Mouse (Mus musculus) midbrain, postnatal 0 days (tissue): ENCODE measurements around the gene St8sia2. TPM values are rescaled to one million over a fixed set of nuclear protein-coding genes. Genes with fewer than 3 reads are reported as not detected.

Experiments
- ATAC-seq: fragments of 200-750 bp; cut with Nextera tagmentation; 2 replicates; pipeline ENCODE4 v1.8.0; 2017; ENCODE audit warnings: moderate number of reproducible peaks, mild to moderate bottlenecking, moderate TSS enrichment, moderate library complexity; ENCODE audit not compliant: low FRiP score
- DNase-seq: peaks from one replicate; pipeline ENCODE4 v3.0.0-alpha.2; 2015; ENCODE audit warnings: low spot score
- H3K27ac ChIP-seq: fragments of 300-500 bp; sonication (generic); 2 replicates; pipeline ENCODE4 v1.5.1; 2014; ENCODE audit warnings: low read depth, mild to moderate bottlenecking, low read length, mixed read lengths
- H3K27me3 ChIP-seq: fragments of 300-500 bp; sonication (generic); 2 replicates; pipeline ENCODE4 v1.6.1; 2014; ENCODE audit warnings: low read length, control low read depth, mixed read lengths; ENCODE audit not compliant: insufficient read depth
- H3K36me3 ChIP-seq: fragments of 300-500 bp; sonication (generic); 2 replicates; pipeline ENCODE4 v1.6.1; 2014; ENCODE audit warnings: low read length, control low read depth, mixed read lengths; ENCODE audit not compliant: insufficient read depth
- H3K4me1 ChIP-seq: fragments of 300-500 bp; sonication (generic); 2 replicates; pipeline ENCODE4 v1.6.1; 2014; ENCODE audit warnings: mild to moderate bottlenecking, control low read depth, antibody characterized with exemption, low read length, mixed read lengths; ENCODE audit not compliant: insufficient read depth
- H3K4me2 ChIP-seq: fragments of 300-500 bp; sonication (generic); 2 replicates; pipeline ENCODE4 v1.6.1; 2014; ENCODE audit warnings: low read depth, mild to moderate bottlenecking, low read length, mixed read lengths; ENCODE audit not compliant: poor library complexity, severe bottlenecking
- H3K4me3 ChIP-seq: fragments of 300-500 bp; sonication (generic); 2 replicates; pipeline ENCODE4 v1.5.1; 2014; ENCODE audit warnings: low read depth, mild to moderate bottlenecking, low read length, moderate library complexity
- H3K9ac ChIP-seq: fragments of 300-500 bp; sonication (generic); replicated peaks from 2 replicates; pipeline ENCODE4 v1.6.1; 2014; ENCODE audit warnings: mild to moderate bottlenecking, low read length, moderate library complexity, mixed read lengths; ENCODE audit not compliant: poor library complexity, severe bottlenecking
- H3K9me3 ChIP-seq: fragments of 300-500 bp; sonication (generic); 2 replicates; pipeline ENCODE4 v1.6.1; 2016; ENCODE audit warnings: low read length, control low read depth
- CTCF ChIP-seq: IDR thresholded peaks from 2 replicates; pipeline ENCODE4 v1.5.1; 2016; ENCODE audit warnings: antibody characterized with exemption, mild to moderate bottlenecking
- WGBS: fragments of 180-500 bp; shearing (Covaris S2); extraction: QIAGEN DNeasy Blood & Tissue Kit; methylation state at CpG from one replicate; pipeline ENCODE4 v1.1.7; 2014; 5-methylcytosine and 5-hydroxymethylcytosine counted together
- polyA plus RNA-seq: library from polyadenylated mRNA; unstranded; fragments of >200 nt; fragmentation: Nextera tagmentation; extraction: Ambion mirVana; gene quantifications from 2 replicates; pipeline ENCODE4 v1.2.1, GENCODE M21; 2015
- total RNA-seq: library from RNA; depleted of rRNA; stranded (reverse); fragments of >200 nt; gene quantifications from 2 replicates; pipeline ENCODE4 v1.2.3, GENCODE M21; 2014

St8sia2 gene
- total and polyA plus RNA-seq, 2 experiments from 2014 or later = 75.1 to 88.1 TPM

GRCm38 (mm10) chr7:74016613-74017012 lies 3.1 kb upstream of the St8sia2 start:
- Histone ChIP-seq H3K27me3 (no peaks in the 10 kb centered on the region), H3K27ac (no peak overlapping the region), H3K4me2 (no peak overlapping the region), H3K4me1 (no peaks in the 10 kb centered on the region), H3K9ac (no peak overlapping the region), H3K4me3 (no peak overlapping the region), H3K36me3 (no peaks in the 10 kb centered on the region), H3K9me3 (no peaks in the 10 kb centered on the region)
- WGBS = 89% methylated on average over 2 of the region's 2 CpGs
- peak; percentile 57 for TF ChIP-seq CTCF
- ATAC-seq (no peak), DNase-seq (peak; percentile 42)

- Histone ChIP-seq H3K4me3 (peak overlapping the region; percentile 71), H3K9me3 (no peaks in the 10 kb centered on the region), H3K9ac (peak overlapping the region; percentile 96), H3K36me3 (no peaks in the 10 kb centered on the region), H3K4me1 (peaks cover 17% of the 10 kb centered on the region), H3K27me3 (no peaks in the 10 kb centered on the region), H3K27ac (peak overlapping the region; percentile 94), H3K4me2 (peak overlapping the region; percentile 67)
- no peak for DNase-seq
- TF ChIP-seq CTCF = no peak
- under 1% methylated on average over 56 of the region's 70 CpGs for WGBS
- peak; percentile 56 for ATAC-seq
Measured at GRCm38 (mm10) chr7:74012858-74013600, 461 bp downstream of the St8sia2 start.

GRCm38 (mm10) chr7:74011976-74012857 lies 1.3 kb downstream of the St8sia2 start:
- Histone ChIP-seq H3K4me3 (peak overlapping the region; percentile 71), H3K4me2 (peak overlapping the region; percentile 67), H3K36me3 (no peaks in the 10 kb centered on the region), H3K4me1 (peaks cover 17% of the 10 kb centered on the region), H3K27ac (peak overlapping the region; percentile 94), H3K9me3 (no peaks in the 10 kb centered on the region), H3K27me3 (no peaks in the 10 kb centered on the region), H3K9ac (peak overlapping the region; percentile 96)
- peak; percentile 32; the same call in 1 of the 2 replicates for ATAC-seq
- DNase-seq = peak; percentile 37
- WGBS = 3% methylated on average over 39 of the region's 43 CpGs
- TF ChIP-seq CTCF = no peak

GRCm38 (mm10) chr7:74008946-74009542 lies 4.4 kb downstream of the St8sia2 start:
- H3K9me3 ChIP-seq = no peaks in the 10 kb centered on the region
- H3K36me3 ChIP-seq = no peaks in the 10 kb centered on the region
- H3K4me1 ChIP-seq = peaks cover 17% of the 10 kb centered on the region
- no peak overlapping the region for H3K27ac ChIP-seq
- H3K4me3 ChIP-seq = no peak overlapping the region
- no peak overlapping the region for H3K4me2 ChIP-seq
- H3K9ac ChIP-seq = no peak overlapping the region
- ATAC-seq = no peak
- H3K27me3 ChIP-seq = no peaks in the 10 kb centered on the region
- DNase-seq = no peak
- 54% methylated on average over 7 of the region's 7 CpGs for WGBS
- TF ChIP-seq CTCF = no peak

GRCm38 (mm10) chr7:74006775-74007371 lies 6.6 kb downstream of the St8sia2 start:
- Histone ChIP-seq H3K4me3 (no peak overlapping the region), H3K9me3 (no peaks in the 10 kb centered on the region), H3K4me1 (peaks cover 17% of the 10 kb centered on the region), H3K36me3 (no peaks in the 10 kb centered on the region), H3K9ac (no peak overlapping the region), H3K27ac (no peak overlapping the region), H3K4me2 (no peak overlapping the region), H3K27me3 (no peaks in the 10 kb centered on the region)
- TF ChIP-seq CTCF = peak; percentile 35
- peak; percentile 69 for DNase-seq
- peak; percentile 54 for ATAC-seq
- WGBS = 3% methylated on average over 9 of the region's 9 CpGs
